ENCODE assay signal across 8 mouse cellular contexts in the genomic region with DNA sequence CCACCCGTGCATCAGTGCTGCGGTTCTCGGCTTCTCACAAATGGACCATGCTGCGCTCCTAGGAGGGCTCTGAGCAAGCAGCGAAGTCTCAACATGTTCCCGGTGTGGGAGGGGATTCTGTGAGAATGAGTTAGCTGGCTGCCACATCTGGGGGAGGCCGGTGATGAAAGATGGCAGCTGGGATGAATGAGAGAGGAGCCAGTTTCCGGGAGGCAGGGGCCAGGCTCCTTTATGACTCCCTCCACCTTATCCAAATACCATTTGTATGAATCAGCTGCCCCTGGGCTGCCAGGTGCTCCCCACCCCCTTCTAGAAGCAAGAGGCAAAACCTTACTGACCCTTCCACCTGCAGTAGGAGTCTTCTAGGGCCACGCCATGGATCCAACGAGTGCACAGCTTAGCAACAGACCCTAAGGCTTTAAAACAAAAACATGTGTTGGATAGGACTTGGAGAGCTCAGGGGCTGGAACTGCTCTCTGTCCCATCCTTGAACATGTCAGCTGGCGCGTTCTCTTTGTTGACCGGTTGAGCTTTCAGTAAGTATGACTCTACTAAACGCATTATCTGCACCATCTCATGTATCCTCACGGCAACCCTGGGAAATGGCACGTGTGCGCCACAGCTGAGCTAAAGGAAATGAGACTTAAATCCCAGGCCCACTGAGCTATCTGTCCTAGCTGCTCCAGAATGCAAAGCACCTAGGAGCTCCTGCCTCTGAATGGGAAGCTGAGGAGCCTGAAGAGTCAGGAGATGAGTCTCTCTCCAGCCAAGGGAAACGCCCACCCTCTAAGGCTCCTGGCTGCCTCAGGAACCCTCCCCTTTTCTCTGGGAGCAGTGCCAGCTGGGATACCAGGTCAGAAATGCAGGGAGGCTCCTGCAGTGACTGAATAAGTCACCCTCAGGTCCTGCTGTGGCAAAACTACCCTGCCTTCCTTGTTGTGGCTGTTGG. TPM values are rescaled to one million over a fixed set of nuclear protein-coding genes. Genes with fewer than 3 reads are reported as not detected.
DNase-seq lines count a peak whose midpoint lies in the region; ATAC-seq and TF ChIP-seq lines count a peak whose summit lies in the region.

No protein-coding gene starts in this region.

- TF ChIP-seq CTCF in Patski (IDR thresholded peaks at IDR 0.05): no peak
- TF ChIP-seq CTCF in thymus, adult 2 months (IDR thresholded peaks at IDR 0.05; ENCODE audit: borderline replicate concordance, control insufficient read depth, extremely low read depth, insufficient read depth, low read length, poor library complexity): no peak

- H3K9me3 ChIP-seq in heart, embryonic 10.5 days: no peaks in the 10 kb centered on the region

- peaks cover 12% of the 10 kb centered on the region for H3K4me1 ChIP-seq in heart, embryonic 10.5 days
- H3K4me1 ChIP-seq in thymus, adult 2 months (replicated peaks; ENCODE audit: control insufficient read depth, insufficient read depth, low read length): 0 out of 2 replicates have a peak, but pooled peaks cover 2% of the 10 kb centered on the region

- H3K27ac ChIP-seq in heart, embryonic 10.5 days: no peak overlapping the region; the same call in 1 of the 2 replicates
- H3K27ac ChIP-seq in thymus, adult 2 months (ENCODE audit: control insufficient read depth, insufficient read depth, low read length): no peak overlapping the region

- no peak for TF ChIP-seq POLR2A in thymus, adult 2 months (IDR thresholded peaks at IDR 0.05; ENCODE audit: control insufficient read depth, extremely low read depth, insufficient read depth, low read length, poor library complexity)

- WGBS in heart, embryonic 10.5 days: 70% methylated on average over 18 of the region's 18 CpGs
- WGBS in thymus, adult 2 months: 94% methylated on average over 18 of the region's 18 CpGs

- POLR2A ChIA-PET in Patski (lab: Charles Lee): interaction anchor here (1.0 kb wide), 1 partner anchor 31 kb away, joined by 3 read pairs; no protein-coding TSS in a partner anchor

- no peaks in the 10 kb centered on the region for H3K36me3 ChIP-seq in heart, embryonic 10.5 days
- no peaks in the 10 kb centered on the region for H3K36me3 ChIP-seq in thymus, adult 2 months (ENCODE audit: control insufficient read depth, insufficient read depth, low read length)

- ATAC-seq in Patski: peak; percentile 6
- ATAC-seq in megakaryocyte progenitor cell, adult 5-6 weeks (replicated peaks; ENCODE audit: poor library complexity): no peak

- CTCF ChIA-PET in Patski (lab: Charles Lee): interaction anchor here (0.7 to 2.2 kb wide), 4 partner anchors 17 to 144 kb away, joined by 3 to 8 read pairs (median 4); no protein-coding TSS in a partner anchor

- H3K4me3 ChIP-seq in heart, embryonic 10.5 days: no peak overlapping the region
- H3K4me3 ChIP-seq in thymus, adult 2 months (ENCODE audit: control insufficient read depth, insufficient read depth, low read length): no peak overlapping the region

- in situ Hi-C loops in Patski (cut with MboI; ENCODE audit: low pct_unique_long_range_greater_than_20kb): no loop called here

- H3K27me3 ChIP-seq in Patski: no peaks in the 10 kb centered on the region
- no peaks in the 10 kb centered on the region for H3K27me3 ChIP-seq in heart, embryonic 10.5 days (ENCODE audit: insufficient read depth, poor library complexity, severe bottlenecking)
- H3K27me3 ChIP-seq in thymus, adult 2 months (ENCODE audit: control insufficient read depth, insufficient read depth, low read length): no peaks in the 10 kb centered on the region

- DNase-seq in 3T3-L1 (ENCODE audit: low read depth, low spot score): peak; percentile 91
- DNase-seq in Patski (ENCODE audit: low read depth, low spot score): no peak
- DNase-seq in heart, embryonic 10.5 days (ENCODE audit: low spot score): peak; percentile 83
- DNase-seq in kidney, postnatal 25 days: peak; percentile 62 to 75
- no peak for DNase-seq in thymus, postnatal 4 days
- no peak for DNase-seq in retina, postnatal 1 day
- DNase-seq in thymus, adult 2 months: no peak

RNA-seq across cellular contexts. Expression of a gene that starts 30.9 kb away (rescaled TPM):
- 8.1 TPM for polyA plus RNA-seq in Patski (2021)
- 9.3 and 9.4 TPM in 2 replicates for polyA plus RNA-seq in heart, embryonic 10.5 days (2016; fragmentation: Nextera tagmentation; extraction: Ambion mirVana)
- 56.5 and 64.3 TPM in 2 replicates for total RNA-seq in megakaryocyte progenitor cell, adult 5-6 weeks (2015)
- 62.2 and 78.0 TPM in 2 replicates for total RNA-seq in megakaryocyte progenitor cell, adult 5-6 weeks (2017)
- 3.1 and 3.2 TPM in 2 replicates for polyA plus RNA-seq in thymus, adult 2 months (2012; rRNA removed)

Comparison
In these comparisons a context has a peak if more than half of its experiments do, and no peak if none do; other contexts are left out.
1. DNase-seq: peak in 3T3-L1 (single experiment), heart, embryonic 10.5 days (single experiment) and kidney, postnatal 25 days (2 of 2); none in Patski (single experiment), thymus, postnatal 4 days (single experiment), retina, postnatal 1 day (single experiment) and thymus, adult 2 months (single experiment).